Mouse (Mus musculus): ENCODE data around the gene Lasp1. TPM values are rescaled to one million over a fixed set of nuclear protein-coding genes. Genes with fewer than 3 reads are reported as not detected.

Lasp1 gene
- polyA plus RNA-seq, 1 experiment from 2014 or later = 123 TPM

DNA sequence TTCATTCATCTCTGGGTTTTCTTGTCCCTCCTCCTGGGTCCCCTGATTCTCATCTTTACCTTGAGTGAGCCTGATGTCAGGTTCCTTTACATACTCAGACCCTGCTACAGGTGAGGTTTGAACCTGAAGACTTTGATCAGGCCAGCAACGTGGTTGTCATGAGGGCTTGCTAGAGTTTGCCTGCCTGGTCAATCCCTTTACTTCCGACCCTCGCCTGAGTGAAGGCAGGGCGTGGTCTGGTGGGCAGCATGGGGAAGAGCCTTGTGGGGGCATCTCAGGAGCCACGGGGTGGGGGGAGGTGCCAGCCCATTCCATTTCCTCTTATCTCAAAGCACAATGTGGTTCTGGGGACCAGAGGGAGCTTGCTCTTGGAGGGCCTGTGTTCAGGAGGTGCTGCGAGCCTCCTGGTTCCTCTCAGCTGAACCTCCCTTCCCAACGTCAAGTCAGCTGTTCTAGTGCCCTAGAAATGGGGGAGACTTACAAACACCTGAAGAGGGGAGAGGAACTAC, 38.9 kb downstream of the Lasp1 start:
- WGBS = 70% methylated on average over 7 of the region's 7 CpGs
- TF ChIP-seq CTCF (IDR thresholded peaks at IDR 0.05; ENCODE audit: low read depth) = no peak
- ATAC-seq (ENCODE audit: insufficient read depth) = no peak

DNA sequence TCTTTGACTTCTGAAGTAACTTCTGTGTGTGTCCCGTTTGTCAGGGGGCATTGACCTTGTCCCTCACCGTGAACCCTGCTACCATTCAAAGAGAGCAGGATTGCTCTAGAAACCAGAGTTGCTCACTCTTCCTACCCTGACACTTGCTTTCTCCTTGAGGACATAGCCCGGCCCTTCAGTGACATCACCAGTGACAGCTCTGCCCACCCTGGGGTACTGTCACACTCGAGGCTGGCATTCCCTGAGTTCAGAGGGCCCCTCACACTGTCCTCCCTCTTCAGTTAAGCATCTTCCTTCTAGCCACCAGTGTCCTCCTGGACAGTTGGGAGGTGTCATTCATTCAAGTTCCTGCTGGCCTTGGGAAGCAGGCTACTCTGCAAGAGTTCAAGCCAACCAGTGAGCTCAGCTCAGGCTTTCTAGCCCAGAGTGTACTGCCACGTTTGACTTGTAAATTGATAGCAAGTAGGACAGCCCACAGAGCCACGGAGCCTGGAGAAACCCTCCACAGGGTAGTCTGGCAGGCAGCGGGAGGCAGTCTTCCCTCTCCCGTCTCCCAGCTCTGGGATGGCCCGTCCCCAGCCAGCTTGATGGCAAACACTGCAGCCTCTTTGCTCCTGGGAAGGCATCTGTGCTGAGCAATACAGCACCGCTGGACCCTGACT, 40.1 kb downstream of the Lasp1 start:
- H3K9ac ChIP-seq = no peak overlapping the region
- peak overlapping the region; percentile 58; the same call in 1 of the 2 replicates for H3K27ac ChIP-seq (ENCODE audit: low read depth)
- H3K27me3 ChIP-seq (ENCODE audit: insufficient read depth, low read length) = no peaks in the 10 kb centered on the region
- peaks cover 50% of the 10 kb centered on the region for H3K36me3 ChIP-seq (ENCODE audit: insufficient read depth)
- ATAC-seq (ENCODE audit: insufficient read depth) (no peak), DNase-seq (no peak)
- H3K4me2 ChIP-seq = no peak overlapping the region
- WGBS = 40% methylated on average over 10 of the region's 10 CpGs
- TF ChIP-seq CTCF (IDR thresholded peaks at IDR 0.05; ENCODE audit: low read depth) = no peak
- H3K4me1 ChIP-seq (ENCODE audit: insufficient read depth) = no peaks in the 10 kb centered on the region
- no peaks in the 10 kb centered on the region for H3K9me3 ChIP-seq (ENCODE audit: low read depth, low read length)
- no peak overlapping the region for H3K4me3 ChIP-seq (ENCODE audit: low read depth, low read length)

More for the DNA sequence above, 38.9 kb downstream of the Lasp1 start:
- Histone ChIP-seq H3K27me3 (ENCODE audit: insufficient read depth, low read length) (no peaks in the 10 kb centered on the region), H3K4me1 (ENCODE audit: insufficient read depth) (no peaks in the 10 kb centered on the region), H3K27ac (ENCODE audit: low read depth) (no peak overlapping the region), H3K9ac (no peak overlapping the region), H3K9me3 (ENCODE audit: low read depth, low read length) (no peaks in the 10 kb centered on the region), H3K4me3 (ENCODE audit: low read depth, low read length) (no peak overlapping the region), H3K4me2 (no peak overlapping the region), H3K36me3 (ENCODE audit: insufficient read depth) (peaks cover 62% of the 10 kb centered on the region)
- DNase-seq = no peak

DNA sequence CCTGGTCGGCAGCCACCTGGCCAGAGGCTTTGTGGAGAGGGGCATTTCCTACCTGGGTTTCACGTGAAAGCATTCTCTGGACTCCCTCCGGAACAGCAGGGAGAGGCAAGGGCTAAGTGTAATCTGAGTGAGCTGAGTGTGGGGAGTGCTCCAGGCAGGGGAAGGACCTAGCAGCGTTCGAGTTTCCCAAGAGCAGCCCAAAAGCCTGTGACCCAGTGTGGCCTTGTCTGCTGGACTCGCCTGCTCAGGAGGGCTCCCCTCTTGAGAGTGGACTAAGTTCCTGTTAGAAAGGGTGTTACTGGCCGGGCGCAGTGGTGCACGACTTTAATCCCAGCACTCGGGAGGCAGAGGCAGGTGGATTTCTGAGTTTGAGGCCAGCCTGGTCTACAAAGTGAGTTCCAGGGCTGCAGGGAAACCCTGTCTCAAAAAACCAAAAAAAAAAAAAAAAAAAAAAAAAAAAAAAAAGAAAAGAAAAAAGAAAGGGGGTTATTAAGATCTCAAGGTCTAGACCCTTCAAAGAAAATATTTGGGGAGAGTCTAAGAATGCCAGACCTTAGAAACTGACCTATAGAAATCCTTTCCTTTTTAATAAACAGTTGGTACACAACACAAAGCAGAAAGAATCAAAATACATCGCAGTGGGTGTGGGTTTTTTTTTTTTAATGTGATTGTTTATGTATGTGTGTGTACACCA, 40.8 kb downstream of the Lasp1 start:
- 44% methylated on average over 11 of the region's 11 CpGs for WGBS
- H3K9ac ChIP-seq = no peak overlapping the region
- H3K4me2 ChIP-seq = no peak overlapping the region

DNA sequence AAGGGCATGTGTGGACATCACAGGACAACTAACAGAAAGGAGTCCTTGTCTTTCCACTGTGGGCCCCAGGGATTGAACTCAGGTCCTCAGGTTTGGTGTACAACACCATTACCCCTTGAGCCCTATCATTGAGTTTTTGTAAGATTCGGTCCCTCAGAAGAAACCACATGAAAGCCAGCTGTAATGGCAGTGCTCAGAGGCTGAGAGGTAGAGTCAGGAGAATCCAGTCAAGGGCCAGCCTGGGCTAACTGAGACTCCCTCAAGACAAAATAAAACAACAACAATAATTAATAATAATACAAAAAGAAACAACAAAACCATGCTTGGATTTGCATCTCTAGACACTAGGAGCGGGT, 41.3 kb downstream of the Lasp1 start:
- TF ChIP-seq CTCF (IDR thresholded peaks at IDR 0.05; ENCODE audit: low read depth) = no peak
- ATAC-seq (ENCODE audit: insufficient read depth) (no peak), DNase-seq (no peak)
- H3K4me1 ChIP-seq (ENCODE audit: insufficient read depth) = no peaks in the 10 kb centered on the region
- no peak overlapping the region for H3K9ac ChIP-seq
- 53% methylated on average over 2 of the region's 2 CpGs for WGBS
- no peaks in the 10 kb centered on the region for H3K9me3 ChIP-seq (ENCODE audit: low read depth, low read length)
- H3K4me2 ChIP-seq = peak overlapping the region; percentile 74
- H3K4me3 ChIP-seq (ENCODE audit: low read depth, low read length) = peak overlapping the region; percentile 45
- no peaks in the 10 kb centered on the region for H3K27me3 ChIP-seq (ENCODE audit: insufficient read depth, low read length)
- H3K27ac ChIP-seq (ENCODE audit: low read depth) = peak overlapping the region; percentile 87
- H3K36me3 ChIP-seq (ENCODE audit: insufficient read depth) = peaks cover 38% of the 10 kb centered on the region

More for the DNA sequence above, 40.8 kb downstream of the Lasp1 start:
- Histone ChIP-seq H3K36me3 (ENCODE audit: insufficient read depth) (peaks cover 43% of the 10 kb centered on the region), H3K4me3 (ENCODE audit: low read depth, low read length) (no peak overlapping the region), H3K9me3 (ENCODE audit: low read depth, low read length) (no peaks in the 10 kb centered on the region), H3K4me1 (ENCODE audit: insufficient read depth) (no peaks in the 10 kb centered on the region), H3K27me3 (ENCODE audit: insufficient read depth, low read length) (no peaks in the 10 kb centered on the region), H3K27ac (ENCODE audit: low read depth) (peak overlapping the region; percentile 87)
- DNase-seq (peak; percentile 23), ATAC-seq (ENCODE audit: insufficient read depth) (no peak)
- no peak for TF ChIP-seq CTCF (IDR thresholded peaks at IDR 0.05; ENCODE audit: low read depth)

DNA sequence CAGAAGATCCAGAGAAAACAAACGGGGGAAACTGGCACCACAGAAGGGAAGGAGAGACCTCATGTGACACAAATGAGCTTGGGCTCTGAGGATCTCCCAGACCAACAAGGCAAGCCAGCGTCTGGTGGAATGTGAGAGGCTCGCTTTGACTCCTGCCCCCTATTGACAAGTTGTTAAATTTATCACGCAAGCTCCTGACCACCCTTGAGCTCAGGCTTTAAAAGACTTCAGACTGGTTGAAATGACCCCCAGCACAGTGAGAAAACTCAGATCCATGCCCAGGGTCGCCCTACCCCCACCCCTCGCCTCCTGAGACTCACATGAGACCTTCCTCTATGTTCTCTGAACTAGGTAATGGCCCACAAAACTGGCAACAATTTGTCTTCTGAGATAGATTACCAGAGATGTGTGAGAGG, 41.7 kb downstream of the Lasp1 start, which contains the start of gene B230217C12Rik:
B230217C12Rik (plus strand) TSS at position 242 of the 416 bp plus-strand sequence.
- Histone ChIP-seq H3K36me3 (ENCODE audit: insufficient read depth) (peaks cover 34% of the 10 kb centered on the region), H3K9me3 (ENCODE audit: low read depth, low read length) (no peaks in the 10 kb centered on the region), H3K27ac (ENCODE audit: low read depth) (peak within 1 kb of the TSS; percentile 87), H3K4me3 (ENCODE audit: low read depth, low read length) (peak within 1 kb of the TSS; percentile 45), H3K27me3 (ENCODE audit: insufficient read depth, low read length) (no peaks in the 10 kb centered on the region), H3K4me1 (ENCODE audit: insufficient read depth) (no peaks in the 10 kb centered on the region), H3K4me2 (peak within 1 kb of the TSS; percentile 74), H3K9ac (peak within 1 kb of the TSS; percentile 60)
- TF ChIP-seq CTCF (IDR thresholded peaks at IDR 0.05; ENCODE audit: low read depth) = peak; percentile 62
- WGBS = 2% methylated on average over 6 of the region's 6 CpGs
- ATAC-seq (ENCODE audit: insufficient read depth) (peak; percentile 48), DNase-seq (peak; percentile 80)

DNA sequence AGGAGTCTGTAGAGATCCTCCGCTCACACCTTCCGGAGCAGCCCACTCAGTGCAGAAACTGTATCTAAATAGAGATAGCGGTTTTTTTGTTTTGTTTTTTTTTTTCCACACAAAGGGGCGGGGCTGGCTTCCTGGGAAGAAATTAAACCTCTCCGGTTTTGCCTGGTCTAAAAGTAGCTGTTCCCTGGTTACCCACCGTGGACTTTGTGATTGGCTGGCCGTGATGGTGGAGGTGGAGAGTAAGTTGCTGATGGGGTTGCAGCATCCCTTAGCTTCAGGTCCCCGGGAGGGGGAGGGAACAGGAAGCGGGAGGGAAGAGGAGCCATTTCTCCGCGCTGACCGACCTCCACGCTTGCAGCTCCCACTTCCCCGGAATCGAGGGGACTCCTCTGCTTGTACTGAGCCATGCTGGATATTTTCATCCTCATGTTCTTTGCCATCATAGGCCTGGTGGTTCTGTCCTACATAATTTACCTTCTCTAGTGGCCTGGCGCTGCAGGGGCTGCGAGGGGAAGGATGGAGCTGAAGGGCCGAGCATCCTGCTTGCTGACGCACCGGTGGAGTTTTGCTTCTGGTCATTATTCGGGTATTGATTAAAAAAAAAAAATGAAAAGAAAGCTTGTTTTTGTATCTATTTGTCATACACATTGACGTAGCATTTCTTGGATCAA, 42.3 kb downstream of the Lasp1 start:
- peaks cover 28% of the 10 kb centered on the region for H3K36me3 ChIP-seq (ENCODE audit: insufficient read depth)
- peak overlapping the region; percentile 45 for H3K4me3 ChIP-seq (ENCODE audit: low read depth, low read length)
- peak overlapping the region; percentile 74 for H3K4me2 ChIP-seq
- ATAC-seq (ENCODE audit: insufficient read depth) (peak; percentile 88), DNase-seq (peak; percentile 89)
- no peaks in the 10 kb centered on the region for H3K4me1 ChIP-seq (ENCODE audit: insufficient read depth)
- H3K9me3 ChIP-seq (ENCODE audit: low read depth, low read length) = no peaks in the 10 kb centered on the region
- H3K27me3 ChIP-seq (ENCODE audit: insufficient read depth, low read length) = no peaks in the 10 kb centered on the region
- H3K27ac ChIP-seq (ENCODE audit: low read depth) = peak overlapping the region; percentile 87
- no peak for TF ChIP-seq CTCF (IDR thresholded peaks at IDR 0.05; ENCODE audit: low read depth)
- H3K9ac ChIP-seq = peak overlapping the region; percentile 60
- 2% methylated on average over 22 of the region's 22 CpGs for WGBS

DNA sequence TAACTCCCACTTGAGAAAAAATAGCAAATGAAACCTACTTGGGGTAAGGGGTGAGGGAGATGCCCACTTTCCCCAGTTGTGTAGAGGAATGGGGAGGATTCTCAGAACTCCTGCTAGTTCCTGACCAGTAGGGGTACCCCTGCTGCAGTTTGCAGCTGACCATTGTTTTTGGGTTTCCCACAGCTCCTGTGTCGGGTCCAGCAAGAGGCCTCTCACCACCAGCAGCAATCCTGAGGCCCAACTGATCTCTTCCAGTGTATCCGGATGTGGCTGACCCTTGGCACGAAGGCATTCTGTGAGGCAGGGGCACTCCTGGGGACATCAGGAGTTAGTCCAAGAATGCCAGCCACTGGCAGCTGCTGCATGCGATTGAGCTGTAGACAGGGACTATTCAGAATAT, 43.2 kb downstream of the Lasp1 start:
- H3K4me2 ChIP-seq = peak overlapping the region; percentile 74
- 49% methylated on average over 4 of the region's 4 CpGs for WGBS
- H3K4me1 ChIP-seq (ENCODE audit: insufficient read depth) = no peaks in the 10 kb centered on the region
- H3K27me3 ChIP-seq (ENCODE audit: insufficient read depth, low read length) = no peaks in the 10 kb centered on the region
- peak; percentile 9; the same call in 1 of the 2 replicates for TF ChIP-seq CTCF (IDR thresholded peaks at IDR 0.05; ENCODE audit: low read depth)
- no peaks in the 10 kb centered on the region for H3K9me3 ChIP-seq (ENCODE audit: low read depth, low read length)
- H3K9ac ChIP-seq = no peak overlapping the region
- H3K27ac ChIP-seq (ENCODE audit: low read depth) = no peak overlapping the region
- H3K4me3 ChIP-seq (ENCODE audit: low read depth, low read length) = peak overlapping the region; percentile 45; the same call in 1 of the 2 replicates
- ATAC-seq (ENCODE audit: insufficient read depth) = no peak
- peak; percentile 41 for DNase-seq
- peaks cover 19% of the 10 kb centered on the region for H3K36me3 ChIP-seq (ENCODE audit: insufficient read depth)

Data from lung, embryonic 14.5 days (tissue).